ENCODE assay signal across 12 mouse cellular contexts in genomic region chr9:102842498-102842897, GRCm38 (mm10). TPM values are rescaled to one million over a fixed set of nuclear protein-coding genes. Genes with fewer than 3 reads are reported as not detected.
DNase-seq lines count a peak whose midpoint lies in the region; ATAC-seq lines count a peak whose summit lies in the region.
"Had no signal": no experiment of that assay in that cellular context is flagged by ENCODE, and none has a peak within 500 bp of the region (broad histone marks: within the 10 kb centered on the region; RNA-seq: fewer than 3 reads in every experiment).

No protein-coding gene starts in this region.

- H3K36me3 ChIP-seq in lung, embryonic 15.5 days = no peaks in the 10 kb centered on the region
- no peaks in the 10 kb centered on the region for H3K36me3 ChIP-seq in embryonic facial prominence, embryonic 10.5 days (replicated peaks)
- no peaks in the 10 kb centered on the region; the same call in 1 of the 2 replicates for H3K36me3 ChIP-seq in limb, embryonic 11.5 days (ENCODE audit: control insufficient read depth, insufficient read depth, low read length)

- H3K4me2 ChIP-seq in lung, embryonic 15.5 days = peak overlapping the region; percentile 6; the same call in 1 of the 2 replicates
- H3K4me2 ChIP-seq in limb, embryonic 11.5 days (ENCODE audit: low read depth, severe bottlenecking) = no peak overlapping the region

- no peak for DNase-seq in lung, postnatal 36 days
- peak; percentile 50 for DNase-seq in embryonic facial prominence, embryonic 10.5 days (ENCODE audit: low spot score)
- peak; percentile 55 for DNase-seq in limb, embryonic 11.5 days (ENCODE audit: low spot score)
- no peak for DNase-seq in heart, postnatal 4 days
- DNase-seq in frontal cortex, postnatal 14 days (ENCODE audit: low spot score in 2 of 2) = no peak
- DNase-seq: cerebellum, adult 9-11 months; heart, postnatal 10 days; right cerebral cortex, postnatal 14 days had no signal

- WGBS in lung, embryonic 15.5 days = 44% methylated on average over 8 of the region's 8 CpGs
- WGBS in embryonic facial prominence, embryonic 10.5 days = 38% methylated on average over 8 of the region's 8 CpGs
- WGBS in limb, embryonic 11.5 days = 16% methylated on average over 8 of the region's 8 CpGs

- no peak overlapping the region for H3K4me3 ChIP-seq in lung, embryonic 15.5 days
- no peak overlapping the region for H3K4me3 ChIP-seq in embryonic facial prominence, embryonic 10.5 days
- H3K4me3 ChIP-seq in limb, embryonic 11.5 days (ENCODE audit: low read depth, low read length) = no peak overlapping the region

- H3K9me3 ChIP-seq in lung, embryonic 15.5 days = no peaks in the 10 kb centered on the region
- no peaks in the 10 kb centered on the region for H3K9me3 ChIP-seq in embryonic facial prominence, embryonic 10.5 days
- no peaks in the 10 kb centered on the region for H3K9me3 ChIP-seq in limb, embryonic 11.5 days (ENCODE audit: control insufficient read depth, low read length)

- no peaks in the 10 kb centered on the region for H3K27me3 ChIP-seq in lung, embryonic 15.5 days
- H3K27me3 ChIP-seq in embryonic facial prominence, embryonic 10.5 days (replicated peaks; ENCODE audit: low read depth, poor library complexity, severe bottlenecking) = no peaks in the 10 kb centered on the region
- H3K27me3 ChIP-seq in limb, embryonic 11.5 days (ENCODE audit: control insufficient read depth, insufficient read depth, low read length) = no peaks in the 10 kb centered on the region

- 0 out of 2 replicates have a peak overlapping the region, but pooled peaks have one; percentile 23 for H3K27ac ChIP-seq in lung, embryonic 15.5 days
- peak overlapping the region; percentile 21; the same call in 1 of the 2 replicates for H3K27ac ChIP-seq in embryonic facial prominence, embryonic 10.5 days (replicated peaks)
- H3K27ac ChIP-seq in limb, embryonic 11.5 days (replicated peaks; ENCODE audit: low read depth, low read length) = no peak overlapping the region

- no peak overlapping the region for H3K9ac ChIP-seq in lung, embryonic 15.5 days
- no peak overlapping the region for H3K9ac ChIP-seq in limb, embryonic 11.5 days (ENCODE audit: low read length)

- no peak for ATAC-seq in lung, embryonic 15.5 days (ENCODE audit: borderline replicate concordance, extremely low read depth, low FRiP score, low TSS enrichment)
- no peak for ATAC-seq in limb, embryonic 11.5 days (ENCODE audit: insufficient number of reproducible peaks, low FRiP score, low TSS enrichment, low read depth)
- ATAC-seq in cerebellum, adult (ENCODE audit: insufficient number of reproducible peaks, low FRiP score, low TSS enrichment) = no peak
- ATAC-seq: inflammation-experienced regulatory T-cells, adult 6 months; midbrain, embryonic 16.5 days had no signal

- H3K4me1 ChIP-seq in lung, embryonic 15.5 days = peaks cover 83% of the 10 kb centered on the region
- peaks cover 81% of the 10 kb centered on the region for H3K4me1 ChIP-seq in embryonic facial prominence, embryonic 10.5 days
- peaks cover 48% of the 10 kb centered on the region for H3K4me1 ChIP-seq in limb, embryonic 11.5 days (ENCODE audit: control insufficient read depth, insufficient read depth, low read length)

RNA-seq across cellular contexts. Expression of gene Ryk, which starts 7.8 kb away (rescaled TPM):
- 23.4 and 25.6 TPM in 2 replicates for polyA plus RNA-seq in lung, embryonic 15.5 days (2015; fragmentation: Nextera tagmentation; extraction: Ambion mirVana)
- polyA plus RNA-seq in embryonic facial prominence, embryonic 10.5 days (2016; fragmentation: Nextera tagmentation; extraction: Ambion mirVana) = 15.8 and 15.9 TPM in 2 replicates
- 31.6 and 43.0 TPM in 2 replicates for polyA plus RNA-seq in limb, embryonic 11.5 days (2014; fragmentation: Nextera tagmentation; extraction: Ambion mirVana)
- 10 to 100 TPM; 55.2 to 57.8 TPM for total RNA-seq in heart, postnatal 4 days (2021)

Comparison
In these comparisons a context has a peak if more than half of its experiments do, and no peak if none do; other contexts are left out.
1. DNase-seq: peak in embryonic facial prominence, embryonic 10.5 days (single experiment) and limb, embryonic 11.5 days (single experiment); none in lung, postnatal 36 days (single experiment), heart, postnatal 4 days (single experiment) and frontal cortex, postnatal 14 days (0 of 2).